In genomic region chr5:147408731-147409130, GRCm38 (mm10) we compare ENCODE assay signal across 11 mouse cellular contexts. TPM values are rescaled to one million over a fixed set of nuclear protein-coding genes. Genes with fewer than 3 reads are reported as not detected.
DNase-seq lines count a peak whose midpoint lies in the region; ATAC-seq and TF ChIP-seq lines count a peak whose summit lies in the region.
"Had no signal": no experiment of that assay in that cellular context is flagged by ENCODE, and none has a peak within 500 bp of the region (broad histone marks: within the 10 kb centered on the region; RNA-seq: fewer than 3 reads in every experiment).

No protein-coding gene starts in this region.

- no peak overlapping the region for H3K9ac ChIP-seq in neural tube, embryonic 13.5 days
- no peak overlapping the region for H3K9ac ChIP-seq in forebrain, embryonic 15.5 days (replicated peaks)

- peak; percentile 50 for ATAC-seq in granulocyte monocyte progenitor cell, adult 5-6 weeks (replicated peaks; ENCODE audit: poor library complexity, severe bottlenecking)
- no peak for ATAC-seq in neural tube, embryonic 13.5 days (ENCODE audit: low read depth)
- no peak for ATAC-seq in forebrain, embryonic 15.5 days (replicated peaks)

- no peak overlapping the region for H3K4me3 ChIP-seq in lung, adult 2 months (replicated peaks; ENCODE audit: extremely low read depth, low read depth, low read length)
- H3K4me3 ChIP-seq in limb, embryonic 10.5 days = peak overlapping the region; percentile 28
- no peak overlapping the region for H3K4me3 ChIP-seq in neural tube, embryonic 13.5 days
- H3K4me3 ChIP-seq in forebrain, embryonic 15.5 days = no peak overlapping the region
- H3K4me3 ChIP-seq: myocyte had no signal

- H3K9me3 ChIP-seq in limb, embryonic 10.5 days (replicated peaks) = no peaks in the 10 kb centered on the region
- H3K9me3 ChIP-seq in neural tube, embryonic 13.5 days = 0 out of 2 replicates have a peak, but pooled peaks cover 2% of the 10 kb centered on the region
- no peaks in the 10 kb centered on the region for H3K9me3 ChIP-seq in forebrain, embryonic 15.5 days

- no peak for DNase-seq in lung, adult 2 months
- DNase-seq in lung, postnatal 14 days = no peak
- no peak for DNase-seq in limb, embryonic 10.5 days (ENCODE audit: low spot score)
- no peak for DNase-seq in Muller cell, postnatal 12 days (ENCODE audit: inconsistent ontology term)
- DNase-seq in right cerebral cortex, adult 2 months (ENCODE audit: low spot score in 2 of 2) = no peak
- DNase-seq: kidney, adult 8-10 months; thymus, postnatal 25 days had no signal

- no peaks in the 10 kb centered on the region for H3K27me3 ChIP-seq in limb, embryonic 10.5 days (ENCODE audit: low read depth, poor library complexity, severe bottlenecking)
- H3K27me3 ChIP-seq in neural tube, embryonic 13.5 days = no peaks in the 10 kb centered on the region
- H3K27me3 ChIP-seq in forebrain, embryonic 15.5 days = no peaks in the 10 kb centered on the region

- H3K4me2 ChIP-seq in neural tube, embryonic 13.5 days = peak overlapping the region; percentile 31
- no peak overlapping the region for H3K4me2 ChIP-seq in forebrain, embryonic 15.5 days (replicated peaks)

- 55% methylated on average over 29 of the region's 29 CpGs for WGBS in lung, adult 2 months
- 60% methylated on average over 29 of the region's 29 CpGs for WGBS in limb, embryonic 10.5 days
- WGBS in neural tube, embryonic 13.5 days = 61% methylated on average over 29 of the region's 29 CpGs
- 72% methylated on average over 29 of the region's 29 CpGs for WGBS in forebrain, embryonic 15.5 days

- TF ChIP-seq CTCF in lung, adult 2 months (IDR thresholded peaks at IDR 0.05; ENCODE audit: insufficient read depth, low read length) = no peak

- peak; percentile 25; the same call in 1 of the 2 replicates for TF ChIP-seq POLR2A in lung, adult 2 months (IDR thresholded peaks at IDR 0.05; ENCODE audit: borderline replicate concordance, extremely low read depth, low read depth, low read length)

- no peaks in the 10 kb centered on the region for H3K4me1 ChIP-seq in lung, adult 2 months (ENCODE audit: control insufficient read depth, insufficient read depth, low read length)
- no peaks in the 10 kb centered on the region for H3K4me1 ChIP-seq in limb, embryonic 10.5 days
- H3K4me1 ChIP-seq in neural tube, embryonic 13.5 days (replicated peaks) = no peaks in the 10 kb centered on the region
- H3K4me1 ChIP-seq in forebrain, embryonic 15.5 days = no peaks in the 10 kb centered on the region

- H3K36me3 ChIP-seq in limb, embryonic 10.5 days = no peaks in the 10 kb centered on the region
- H3K36me3 ChIP-seq in neural tube, embryonic 13.5 days = no peaks in the 10 kb centered on the region
- H3K36me3 ChIP-seq in forebrain, embryonic 15.5 days = no peaks in the 10 kb centered on the region

- no peak overlapping the region for H3K27ac ChIP-seq in limb, embryonic 10.5 days
- no peak overlapping the region for H3K27ac ChIP-seq in neural tube, embryonic 13.5 days (replicated peaks)
- no peak overlapping the region for H3K27ac ChIP-seq in forebrain, embryonic 15.5 days (replicated peaks)

RNA-seq across cellular contexts. Expression of gene Flt3, which starts 8.4 kb away (rescaled TPM):
- 1.4 and 1.7 TPM in 2 replicates for polyA plus RNA-seq in lung, adult 2 months (2012; rRNA removed)
- 5.3 and 12.4 TPM in 2 replicates for total RNA-seq in granulocyte monocyte progenitor cell, adult 5-6 weeks (2014; fragmentation: Nextera tagmentation)
- total RNA-seq in granulocyte monocyte progenitor cell, adult 5-6 weeks (2017) = 4.7 and 7.3 TPM in 2 replicates
- polyA plus RNA-seq in limb, embryonic 10.5 days (2016; fragmentation: Nextera tagmentation; extraction: Ambion mirVana) = 0.05 TPM in 1 of 2 replicates, not detected in the other
- polyA plus RNA-seq in neural tube, embryonic 13.5 days (2015; fragmentation: Nextera tagmentation; extraction: Ambion mirVana) = 0.64 and 0.95 TPM in 2 replicates
- polyA plus RNA-seq in forebrain, embryonic 15.5 days (2015; fragmentation: Nextera tagmentation; extraction: Ambion mirVana) = 0.09 and 0.19 TPM in 2 replicates

RNA-seq across cellular contexts. Expression of gene Pan3, which starts 21.2 kb away (rescaled TPM):
- 23.7 and 38.0 TPM in 2 replicates for polyA plus RNA-seq in lung, adult 2 months (2012; rRNA removed)
- total RNA-seq in granulocyte monocyte progenitor cell, adult 5-6 weeks (2014; fragmentation: Nextera tagmentation) = 209 and 282 TPM in 2 replicates
- total RNA-seq in granulocyte monocyte progenitor cell, adult 5-6 weeks (2017) = 147 and 198 TPM in 2 replicates
- 46.9 and 47.8 TPM in 2 replicates for polyA plus RNA-seq in limb, embryonic 10.5 days (2016; fragmentation: Nextera tagmentation; extraction: Ambion mirVana)
- 63.1 and 69.1 TPM in 2 replicates for polyA plus RNA-seq in neural tube, embryonic 13.5 days (2015; fragmentation: Nextera tagmentation; extraction: Ambion mirVana)
- 67.7 and 71.9 TPM in 2 replicates for polyA plus RNA-seq in forebrain, embryonic 15.5 days (2015; fragmentation: Nextera tagmentation; extraction: Ambion mirVana)
